Mouse (Mus musculus) stomach, postnatal 0 days (tissue): ENCODE data around the gene Abcf2.

ENCODE experiments used
- CTCF ChIP-seq: IDR thresholded peaks from 2 replicates; pipeline ENCODE4 v1.5.1; 2016; ENCODE audit warnings: antibody characterized with exemption, low read depth, mild to moderate bottlenecking, moderate library complexity
- EP300 ChIP-seq: optimal IDR thresholded peaks from 2 replicates; pipeline ENCODE3; 2016; ENCODE audit warnings: antibody characterized with exemption

GRCm38 (mm10) chr5:24623986-24624821, 46.9 kb upstream of the Abcf2 start, which contains the start of gene Smarcd3:
- TF ChIP-seq CTCF: no peak
- TF ChIP-seq EP300: no peak
